19 mouse cellular contexts compared by ENCODE assay signal in genomic region chr9:57558625-57559024, GRCm38 (mm10).
"Had no signal": no experiment of that assay in that cellular context is flagged by ENCODE, and none has a peak within 500 bp of the region (broad histone marks: within the 10 kb centered on the region; RNA-seq: fewer than 3 reads in every experiment).

No protein-coding gene starts in this region.

- H3K27ac ChIP-seq: kidney, postnatal 0 days; left cerebral cortex, adult 2 months; liver, embryonic 13.5 days; midbrain, embryonic 12.5 days; midbrain, embryonic 15.5 days; neural tube, embryonic 13.5 days; stomach, postnatal 0 days had no signal

- H3K4me2 ChIP-seq: liver, embryonic 13.5 days; midbrain, embryonic 12.5 days; midbrain, embryonic 15.5 days; neural tube, embryonic 13.5 days had no signal

- H3K4me3 ChIP-seq: layer of hippocampus, adult 2 months; left cerebral cortex, adult 2 months; liver, embryonic 13.5 days; midbrain, embryonic 12.5 days; midbrain, embryonic 15.5 days; myocyte; neural tube, embryonic 13.5 days had no signal

- H3K9ac ChIP-seq: liver, embryonic 13.5 days; midbrain, embryonic 12.5 days; midbrain, embryonic 15.5 days; neural tube, embryonic 13.5 days had no signal

- DNase-seq: kidney, adult 2 months; kidney, postnatal 25 days; layer of hippocampus, adult 9-11 months; liver, embryonic 13.5 days; lung, adult 2 months; lung, postnatal 14 days; lung, postnatal 4 days; retina, postnatal 1 day; right cerebral cortex, postnatal 25 days; thymus, adult 2 months; thymus, postnatal 14 days had no signal

- H3K36me3 ChIP-seq: liver, embryonic 13.5 days; midbrain, embryonic 12.5 days; midbrain, embryonic 15.5 days; neural tube, embryonic 13.5 days had no signal

- H3K27me3 ChIP-seq: liver, embryonic 13.5 days; midbrain, embryonic 12.5 days had no signal

- ATAC-seq: midbrain, embryonic 15.5 days had no signal

- H3K9me3 ChIP-seq: liver, embryonic 13.5 days; midbrain, embryonic 12.5 days; midbrain, embryonic 15.5 days; neural tube, embryonic 13.5 days had no signal
